Mouse (Mus musculus) thymus, adult 2 months (tissue): ENCODE results near the gene Gna11. TPM values are rescaled to one million over a fixed set of nuclear protein-coding genes. Genes with fewer than 3 reads are reported as not detected.
A peak's percentile ranks its signal among the peaks of the same experiment; 100 is the strongest.

Experiments
- DNase-seq: peaks from one replicate; pipeline ENCODE4 v3.0.0; 2021
- H3K27ac ChIP-seq: fragments of 200-500 bp; 2 replicates; pipeline ENCODE4 v1.5.1; 2012; ENCODE audit warnings: low read length, control low read depth; ENCODE audit not compliant: control insufficient read depth, insufficient read depth
- H3K27me3 ChIP-seq: fragments of 200-500 bp; 2 replicates; pipeline ENCODE4 v1.6.1; 2012; ENCODE audit warnings: mild to moderate bottlenecking, low read length, moderate library complexity, mixed read lengths; ENCODE audit not compliant: control insufficient read depth, insufficient read depth
- H3K36me3 ChIP-seq: fragments of 200-500 bp; 2 replicates; pipeline ENCODE4 v1.6.1; 2012; ENCODE audit warnings: mild to moderate bottlenecking, low read length, moderate library complexity; ENCODE audit not compliant: control insufficient read depth, insufficient read depth
- H3K4me1 ChIP-seq: fragments of 200-500 bp; replicated peaks from 2 replicates; pipeline ENCODE4 v1.6.1; 2012; ENCODE audit warnings: low read length; ENCODE audit not compliant: control insufficient read depth, insufficient read depth
- H3K4me3 ChIP-seq: fragments of 200-500 bp; 2 replicates; pipeline ENCODE4 v1.5.1; 2012; ENCODE audit warnings: mild to moderate bottlenecking, low read length, control low read depth, moderate library complexity; ENCODE audit not compliant: control insufficient read depth, insufficient read depth
- CTCF ChIP-seq: fragments of 200-500 bp; IDR thresholded peaks from 2 replicates; pipeline ENCODE4 v1.5.1; 2012; ENCODE audit warnings: mild to moderate bottlenecking, control low read depth, low read length, moderate library complexity, borderline replicate concordance; ENCODE audit not compliant: control insufficient read depth, poor library complexity, insufficient read depth; ENCODE audit errors: extremely low read depth
- POLR2A ChIP-seq: fragments of 200-500 bp; IDR thresholded peaks from 2 replicates; pipeline ENCODE4 v1.6.1; 2012; ENCODE audit warnings: mild to moderate bottlenecking, low read length, control low read depth, moderate library complexity; ENCODE audit not compliant: control insufficient read depth, poor library complexity, insufficient read depth; ENCODE audit errors: extremely low read depth
- WGBS: fragments of 180-500 bp; shearing (Covaris S2); methylation state at CpG from one replicate; pipeline ENCODE4 v1.1.7; 2018; 5-methylcytosine and 5-hydroxymethylcytosine counted together
- polyA plus RNA-seq: library from polyadenylated mRNA; depleted of rRNA; stranded (reverse); fragments of >200 nt; gene quantifications from 2 replicates; pipeline ENCODE4 v1.2.3, GENCODE M21; 2012

The Gna11 gene
- polyA plus RNA-seq, 1 experiment = 81.0 TPM

GRCm38 (mm10) chr10:81523142-81523541, 21.8 kb downstream of the Gna11 start:
- Histone ChIP-seq H3K4me1 (peaks cover 18% of the 10 kb centered on the region), H3K4me3 (peak overlapping the region; percentile 7; the same call in 1 of the 2 replicates), H3K27ac (no peak overlapping the region), H3K27me3 (no peaks in the 10 kb centered on the region; the same call in 1 of the 2 replicates), H3K36me3 (no peaks in the 10 kb centered on the region)
- WGBS = 48% methylated on average over 6 of the region's 6 CpGs
- no peak for TF ChIP-seq CTCF
- TF ChIP-seq POLR2A = no peak
- DNase-seq = no peak

- Histone ChIP-seq H3K27ac (no peak overlapping the region), H3K4me3 (no peak overlapping the region), H3K27me3 (no peaks in the 10 kb centered on the region; the same call in 1 of the 2 replicates), H3K36me3 (no peaks in the 10 kb centered on the region), H3K4me1 (peaks cover 17% of the 10 kb centered on the region)
- DNase-seq = no peak
- WGBS = 46% methylated on average over 3 of the region's 3 CpGs
- TF ChIP-seq POLR2A = no peak
- TF ChIP-seq CTCF = no peak
Measured at GRCm38 (mm10) chr10:81519978-81520365, 25.0 kb downstream of the Gna11 start.

DNA sequence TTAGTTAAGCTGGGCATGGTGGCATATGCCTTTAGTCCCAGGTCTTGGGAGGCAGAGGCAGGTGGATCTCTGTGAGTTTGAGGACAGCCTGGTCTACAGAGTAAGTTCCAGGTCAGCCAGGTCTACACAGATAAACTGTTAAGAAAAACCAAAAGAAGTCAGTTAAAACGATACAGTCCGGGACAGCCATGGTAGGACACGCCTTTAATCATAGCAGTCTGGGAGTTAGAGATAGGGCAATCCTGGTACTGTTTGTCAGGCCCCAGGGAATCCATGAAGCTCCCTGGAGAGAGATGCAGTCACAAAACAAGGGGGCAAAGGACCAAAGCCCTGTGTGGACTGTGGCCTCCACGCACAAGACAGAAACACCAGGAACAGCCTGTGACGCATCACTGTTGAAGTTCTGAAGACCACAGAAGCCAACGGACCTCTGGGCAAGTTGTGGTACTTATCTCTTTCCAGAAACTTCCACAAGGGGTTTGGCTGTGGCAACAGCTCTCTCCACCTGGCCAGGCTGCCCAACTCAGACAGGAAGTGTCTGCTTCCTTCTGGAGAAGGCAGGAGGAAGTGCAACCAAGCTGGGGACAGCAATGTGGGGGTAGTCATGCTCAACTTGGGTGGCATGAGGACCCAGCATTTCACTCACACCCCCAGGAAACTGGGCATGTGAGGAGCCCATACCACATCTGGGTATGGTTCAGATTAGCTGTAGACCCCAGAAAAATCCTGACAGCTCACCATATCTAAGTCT, 25.6 kb downstream of the Gna11 start:
- WGBS = 22% methylated on average over 6 of the region's 6 CpGs
- DNase-seq = no peak
- Histone ChIP-seq H3K36me3 (no peaks in the 10 kb centered on the region), H3K4me3 (no peak overlapping the region), H3K4me1 (peaks cover 16% of the 10 kb centered on the region), H3K27me3 (no peaks in the 10 kb centered on the region; the same call in 1 of the 2 replicates), H3K27ac (no peak overlapping the region)
- no peak for TF ChIP-seq CTCF
- no peak for TF ChIP-seq POLR2A

DNA sequence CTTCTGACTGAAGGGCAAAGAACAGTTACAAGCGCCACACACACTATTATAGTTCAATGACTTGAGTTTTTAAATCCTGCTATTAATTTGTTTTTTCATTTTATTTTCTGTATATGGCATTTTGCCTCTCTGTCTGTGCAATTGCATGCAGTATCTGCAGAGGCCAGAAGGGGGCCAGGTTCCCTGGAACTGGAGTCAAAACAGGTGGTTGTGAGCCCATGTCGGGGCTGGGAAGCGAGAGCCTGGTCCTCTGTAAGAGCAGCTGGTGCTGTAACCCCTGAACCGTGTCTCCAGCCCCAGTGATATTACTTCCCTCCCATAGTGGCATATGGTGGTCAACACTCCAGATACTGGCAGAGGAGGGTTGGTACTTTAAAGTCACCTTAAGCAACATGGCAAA, 26.4 kb downstream of the Gna11 start:
- Histone ChIP-seq H3K4me1 (peaks cover 10% of the 10 kb centered on the region), H3K27ac (no peak overlapping the region), H3K36me3 (no peaks in the 10 kb centered on the region), H3K27me3 (no peaks in the 10 kb centered on the region; the same call in 1 of the 2 replicates), H3K4me3 (no peak overlapping the region)
- TF ChIP-seq POLR2A (no peak), CTCF (peak; percentile 62; the same call in 1 of the 2 replicates)
- DNase-seq = peak; percentile 85
- WGBS = 24% methylated on average over 4 of the region's 4 CpGs

DNA sequence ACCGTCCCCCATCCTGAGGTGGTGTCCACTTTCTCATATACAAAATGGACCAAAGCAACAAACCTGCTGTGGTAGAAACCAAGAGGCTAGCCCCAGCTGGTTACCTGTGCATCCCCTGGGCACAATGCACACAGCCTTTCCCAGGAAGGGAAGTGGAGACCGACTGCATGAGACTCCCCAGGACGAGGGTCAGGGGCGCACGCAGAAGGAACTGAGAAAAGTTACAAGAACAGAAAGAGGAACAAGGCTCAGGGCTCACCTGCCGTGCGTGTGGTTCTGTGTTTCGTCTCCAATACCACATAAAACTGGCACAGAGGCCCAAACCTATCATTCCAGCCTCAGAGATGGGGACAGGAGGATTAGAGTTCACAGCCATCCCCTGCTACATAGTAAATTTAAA, 27.8 kb downstream of the Gna11 start:
- TF ChIP-seq POLR2A (no peak), CTCF (no peak)
- WGBS = 32% methylated on average over 8 of the region's 8 CpGs
- Histone ChIP-seq H3K36me3 (no peaks in the 10 kb centered on the region), H3K4me1 (peaks cover 8% of the 10 kb centered on the region), H3K27me3 (no peaks in the 10 kb centered on the region), H3K4me3 (no peak overlapping the region), H3K27ac (no peak overlapping the region)
- no peak for DNase-seq

DNA sequence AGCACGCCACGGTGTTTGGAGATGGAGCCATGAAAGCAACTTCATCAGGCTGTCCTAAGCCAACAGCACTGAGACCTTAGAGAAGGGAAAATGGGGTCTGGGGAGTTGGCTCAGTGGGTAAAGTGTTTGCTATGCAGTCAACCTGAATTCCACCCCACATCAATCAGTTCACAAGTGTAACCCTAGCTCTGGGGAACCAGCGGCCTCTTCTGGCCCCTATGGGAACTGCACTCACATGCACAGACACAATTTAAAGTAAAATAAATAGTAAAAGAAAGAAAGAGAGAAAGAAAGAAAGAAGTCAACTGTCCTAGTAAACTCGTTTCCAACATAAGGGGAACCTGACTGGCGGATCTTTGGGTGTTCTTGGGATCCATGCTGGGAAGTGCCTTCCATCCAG, 31.2 kb downstream of the Gna11 start:
- H3K27ac ChIP-seq = no peak overlapping the region
- H3K27me3 ChIP-seq = no peaks in the 10 kb centered on the region
- H3K4me1 ChIP-seq = peaks cover 18% of the 10 kb centered on the region
- TF ChIP-seq CTCF (no peak), POLR2A (no peak)
- WGBS = 95% methylated on average over 5 of the region's 5 CpGs
- DNase-seq = no peak
- H3K36me3 ChIP-seq = no peaks in the 10 kb centered on the region
- no peak overlapping the region for H3K4me3 ChIP-seq
